Mouse (Mus musculus): ENCODE data around the gene Bmp6. TPM values are rescaled to one million over a fixed set of nuclear protein-coding genes. Genes with fewer than 3 reads are reported as not detected.

The Bmp6 gene
- total and polyA plus RNA-seq, 3 experiments: 0.05 TPM; not detected in 2

DNA sequence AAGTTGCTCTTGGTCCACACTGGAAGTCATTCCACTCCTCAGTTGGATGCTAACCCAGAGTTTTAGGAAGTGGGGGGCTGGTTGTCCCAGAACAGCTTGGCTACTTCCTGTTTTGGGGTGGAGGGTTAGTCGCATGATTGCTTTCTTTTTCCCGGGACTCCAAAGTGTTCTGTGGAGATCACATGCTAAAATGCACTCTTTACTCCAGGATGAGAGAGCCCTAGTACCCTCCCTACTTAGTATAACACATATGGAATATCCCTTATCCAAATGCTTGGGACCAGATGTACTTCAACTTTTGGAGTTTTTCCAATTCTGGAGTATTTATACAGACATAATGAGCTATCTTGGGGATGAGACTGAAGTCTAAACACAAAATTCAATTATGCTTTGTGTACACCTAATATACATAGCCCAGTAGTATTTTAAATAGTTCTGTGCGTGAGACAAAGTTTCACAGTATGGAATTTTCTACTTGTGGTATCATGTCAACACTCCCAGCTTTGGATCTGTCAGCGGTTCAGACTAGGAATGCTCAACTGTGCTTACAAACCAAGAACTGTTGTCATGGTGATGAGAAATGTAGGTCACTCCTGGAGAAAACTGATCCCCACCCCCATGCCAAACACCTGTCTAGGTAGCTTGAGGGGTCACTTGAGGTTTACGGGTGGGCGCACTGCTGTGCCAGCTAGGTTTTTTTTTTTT, 62.9 kb downstream of the Bmp6 start:
- TF ChIP-seq CTCF (IDR thresholded peaks at IDR 0.05; ENCODE audit: low read depth, low read length) (no peak), POLR2AphosphoS5 (IDR thresholded peaks at IDR 0.05; ENCODE audit: insufficient replicate concordance, low read depth, low read length) (no peak), GATA1 (IDR thresholded peaks at IDR 0.05; ENCODE audit: borderline replicate concordance, low read length) (no peak), GATA2 (IDR thresholded peaks at IDR 0.05; ENCODE audit: borderline replicate concordance, low read depth, low read length) (no peak), TAL1 (conservative IDR thresholded peaks at IDR 0.05; ENCODE audit: low read depth, low read length) (no peak)
- Histone ChIP-seq H3K9me3 (replicated peaks) (no peaks in the 10 kb centered on the region), H3K27me3 (ENCODE audit: insufficient read depth, low read length) (peaks cover 4% of the 10 kb centered on the region; the same call in 1 of the 2 replicates), H3K4me1 (ENCODE audit: insufficient read depth, low read depth, low read length) (no peaks in the 10 kb centered on the region), H3K36me3 (replicated peaks) (no peaks in the 10 kb centered on the region), H3K4me3 (ENCODE audit: low read depth, low read length) (no peak overlapping the region)
- DNase-seq (ENCODE audit: low spot score) (no peak), ATAC-seq (ENCODE audit: extremely low read depth, insufficient number of reproducible peaks, low FRiP score, poor library complexity, severe bottlenecking) (no peak)

DNA sequence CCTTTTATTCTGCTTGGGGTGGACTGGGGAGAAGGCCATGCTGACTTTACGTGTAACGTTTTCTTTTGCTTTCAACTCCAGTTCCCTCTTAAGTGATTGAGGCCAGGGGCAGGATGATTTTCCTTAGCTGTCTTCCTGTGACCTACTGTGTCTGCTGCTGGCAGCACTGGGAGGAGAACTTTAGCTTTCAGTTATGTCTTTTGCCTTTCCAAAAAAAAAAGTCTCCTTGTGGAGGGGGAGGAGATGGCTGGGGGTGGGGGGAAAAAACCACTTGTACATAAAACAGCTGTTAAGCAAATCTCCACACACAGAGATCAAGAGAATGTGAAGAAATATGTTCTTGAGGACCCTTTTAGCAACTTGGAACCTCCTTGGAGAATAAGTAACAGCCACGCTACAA, 63.7 kb downstream of the Bmp6 start:
- Histone ChIP-seq H3K4me3 (ENCODE audit: low read depth, low read length) (no peak overlapping the region), H3K27me3 (ENCODE audit: insufficient read depth, low read length) (peaks cover 4% of the 10 kb centered on the region), H3K4me1 (ENCODE audit: insufficient read depth, low read depth, low read length) (no peaks in the 10 kb centered on the region), H3K9me3 (replicated peaks) (no peaks in the 10 kb centered on the region), H3K36me3 (replicated peaks) (no peaks in the 10 kb centered on the region)
- TF ChIP-seq POLR2AphosphoS5 (IDR thresholded peaks at IDR 0.05; ENCODE audit: insufficient replicate concordance, low read depth, low read length): no peak
- TF ChIP-seq GATA1 (IDR thresholded peaks at IDR 0.05; ENCODE audit: borderline replicate concordance, low read length): no peak
- TF ChIP-seq CTCF (IDR thresholded peaks at IDR 0.05; ENCODE audit: low read depth, low read length): no peak
- no peak for TF ChIP-seq GATA2 (IDR thresholded peaks at IDR 0.05; ENCODE audit: borderline replicate concordance, low read depth, low read length)
- no peak for TF ChIP-seq TAL1 (conservative IDR thresholded peaks at IDR 0.05; ENCODE audit: low read depth, low read length)
- DNase-seq (ENCODE audit: low spot score) (no peak), ATAC-seq (ENCODE audit: extremely low read depth, insufficient number of reproducible peaks, low FRiP score, poor library complexity, severe bottlenecking) (no peak)

DNA sequence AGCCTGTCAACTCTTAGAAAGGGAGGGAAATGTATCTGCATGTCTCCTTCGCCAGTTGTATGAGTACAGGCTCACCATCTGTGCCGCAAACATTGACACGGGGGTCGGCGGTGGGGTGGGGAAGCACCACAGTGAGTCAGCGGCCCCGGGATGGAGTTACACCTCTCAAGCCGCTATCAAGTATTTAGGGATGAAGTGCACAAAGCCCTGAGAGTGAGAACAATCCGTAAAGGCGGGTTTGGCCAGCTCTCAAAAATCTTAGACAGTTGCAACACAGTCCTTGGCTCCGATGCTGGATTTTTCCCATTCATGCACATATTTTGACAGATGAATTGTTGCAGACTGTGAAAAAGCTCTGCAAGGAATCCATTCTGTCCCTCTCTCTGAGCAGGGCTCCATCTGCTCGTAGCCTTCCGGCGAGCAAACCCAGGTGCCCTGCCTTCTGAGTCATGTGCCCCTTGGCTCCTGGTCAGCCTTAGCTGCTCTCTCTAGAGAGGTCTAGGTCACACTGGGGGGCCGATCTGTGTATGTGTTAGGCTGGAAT, 65.5 kb downstream of the Bmp6 start:
- no peaks in the 10 kb centered on the region for H3K36me3 ChIP-seq (replicated peaks)
- H3K27me3 ChIP-seq (ENCODE audit: insufficient read depth, low read length): peaks cover 4% of the 10 kb centered on the region
- ATAC-seq (ENCODE audit: extremely low read depth, insufficient number of reproducible peaks, low FRiP score, poor library complexity, severe bottlenecking) (no peak), DNase-seq (ENCODE audit: low spot score) (no peak)
- no peaks in the 10 kb centered on the region for H3K4me1 ChIP-seq (ENCODE audit: insufficient read depth, low read depth, low read length)
- no peaks in the 10 kb centered on the region for H3K9me3 ChIP-seq (replicated peaks)
- TF ChIP-seq GATA2 (IDR thresholded peaks at IDR 0.05; ENCODE audit: borderline replicate concordance, low read depth, low read length): no peak
- no peak for TF ChIP-seq POLR2AphosphoS5 (IDR thresholded peaks at IDR 0.05; ENCODE audit: insufficient replicate concordance, low read depth, low read length)
- no peak for TF ChIP-seq CTCF (IDR thresholded peaks at IDR 0.05; ENCODE audit: low read depth, low read length)
- TF ChIP-seq GATA1 (IDR thresholded peaks at IDR 0.05; ENCODE audit: borderline replicate concordance, low read length): no peak
- TF ChIP-seq TAL1 (conservative IDR thresholded peaks at IDR 0.05; ENCODE audit: low read depth, low read length): no peak
- H3K4me3 ChIP-seq (ENCODE audit: low read depth, low read length): no peak overlapping the region

DNA sequence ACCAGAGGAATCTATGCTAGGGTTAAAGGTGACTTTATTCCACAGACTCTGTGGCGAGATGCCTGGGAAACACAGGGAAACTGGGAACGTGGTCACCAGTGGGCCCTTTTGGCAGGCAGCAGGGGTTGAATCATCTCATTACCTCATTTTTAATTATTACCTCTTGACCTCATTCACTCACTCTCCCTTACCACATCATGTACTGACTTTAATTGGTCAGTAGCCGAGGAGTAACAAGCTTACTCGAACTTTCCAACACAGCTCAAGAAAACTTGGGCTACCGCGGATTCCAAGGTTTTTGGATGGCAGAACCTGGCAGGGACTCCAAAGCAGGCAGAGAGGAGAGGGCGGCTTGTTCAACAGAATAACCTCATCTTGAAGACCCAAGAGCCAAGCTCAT, 74.9 kb downstream of the Bmp6 start:
- DNase-seq (ENCODE audit: low spot score): no peak
- peaks cover 4% of the 10 kb centered on the region for H3K27me3 ChIP-seq (ENCODE audit: insufficient read depth, low read length)
- TF ChIP-seq POLR2AphosphoS5 (IDR thresholded peaks at IDR 0.05; ENCODE audit: insufficient replicate concordance, low read depth, low read length): no peak
- TF ChIP-seq TAL1 (conservative IDR thresholded peaks at IDR 0.05; ENCODE audit: low read depth, low read length): no peak
- no peak for TF ChIP-seq CTCF (IDR thresholded peaks at IDR 0.05; ENCODE audit: low read depth, low read length)
- TF ChIP-seq GATA2 (IDR thresholded peaks at IDR 0.05; ENCODE audit: borderline replicate concordance, low read depth, low read length): no peak
- no peak for TF ChIP-seq GATA1 (IDR thresholded peaks at IDR 0.05; ENCODE audit: borderline replicate concordance, low read length)
- no peak overlapping the region for H3K4me3 ChIP-seq (ENCODE audit: low read depth, low read length)
- H3K4me1 ChIP-seq (ENCODE audit: insufficient read depth, low read depth, low read length): no peaks in the 10 kb centered on the region
- no peaks in the 10 kb centered on the region for H3K9me3 ChIP-seq (replicated peaks)
- H3K36me3 ChIP-seq (replicated peaks): no peaks in the 10 kb centered on the region
- no peak for ATAC-seq (ENCODE audit: extremely low read depth, insufficient number of reproducible peaks, low FRiP score, poor library complexity, severe bottlenecking)

DNA sequence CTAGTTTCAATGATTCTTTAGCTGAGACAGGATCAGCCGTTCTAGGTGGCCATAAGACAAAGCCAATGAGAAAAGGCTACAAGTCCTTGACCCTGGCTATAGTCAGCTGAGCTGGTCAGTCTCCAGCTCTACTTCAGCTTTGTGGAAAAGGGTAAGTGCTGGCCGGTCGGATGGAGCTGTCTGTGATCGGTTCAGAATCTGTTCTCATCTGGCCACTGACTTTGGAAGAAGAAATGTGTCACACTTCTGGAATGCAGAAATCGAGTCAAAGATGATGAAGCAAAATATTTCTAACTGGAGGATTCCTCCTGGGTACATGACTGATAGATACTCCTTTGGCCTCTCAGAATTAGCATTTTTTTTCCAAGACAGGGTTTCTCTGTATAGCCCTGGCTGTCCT, 77.6 kb downstream of the Bmp6 start:
- H3K27me3 ChIP-seq (ENCODE audit: insufficient read depth, low read length): peaks cover 7% of the 10 kb centered on the region; the same call in 1 of the 2 replicates
- no peaks in the 10 kb centered on the region for H3K9me3 ChIP-seq (replicated peaks)
- no peak overlapping the region for H3K4me3 ChIP-seq (ENCODE audit: low read depth, low read length)
- H3K36me3 ChIP-seq (replicated peaks): no peaks in the 10 kb centered on the region
- ATAC-seq (ENCODE audit: extremely low read depth, insufficient number of reproducible peaks, low FRiP score, poor library complexity, severe bottlenecking) (no peak), DNase-seq (ENCODE audit: low spot score) (no peak)
- no peaks in the 10 kb centered on the region for H3K4me1 ChIP-seq (ENCODE audit: insufficient read depth, low read depth, low read length)
- TF ChIP-seq GATA1 (IDR thresholded peaks at IDR 0.05; ENCODE audit: borderline replicate concordance, low read length): no peak
- no peak for TF ChIP-seq CTCF (IDR thresholded peaks at IDR 0.05; ENCODE audit: low read depth, low read length)
- no peak for TF ChIP-seq GATA2 (IDR thresholded peaks at IDR 0.05; ENCODE audit: borderline replicate concordance, low read depth, low read length)
- TF ChIP-seq TAL1 (conservative IDR thresholded peaks at IDR 0.05; ENCODE audit: low read depth, low read length): no peak
- no peak for TF ChIP-seq POLR2AphosphoS5 (IDR thresholded peaks at IDR 0.05; ENCODE audit: insufficient replicate concordance, low read depth, low read length)

DNA sequence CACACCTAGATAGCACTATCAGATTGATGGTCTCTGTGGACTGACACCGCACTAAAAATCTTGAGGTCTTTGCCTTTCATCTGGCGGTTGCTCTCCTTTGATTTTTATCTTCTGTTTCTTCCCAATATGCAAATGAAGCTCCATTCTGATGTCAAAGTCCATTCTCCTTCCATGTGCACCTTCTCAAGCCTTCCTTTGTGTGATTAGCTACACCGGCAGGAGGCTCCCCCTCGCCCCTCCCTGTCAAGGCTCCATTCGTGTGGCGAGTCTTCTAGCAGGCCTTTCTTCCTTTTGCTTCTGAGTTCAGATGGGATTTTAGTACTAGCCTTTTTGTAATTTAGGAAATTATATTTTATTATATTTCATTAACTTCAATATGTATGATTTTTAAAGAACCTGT, 80.4 kb downstream of the Bmp6 start:
- Histone ChIP-seq H3K27me3 (ENCODE audit: insufficient read depth, low read length) (peaks cover 7% of the 10 kb centered on the region; the same call in 1 of the 2 replicates), H3K9me3 (replicated peaks) (no peaks in the 10 kb centered on the region)
- DNase-seq (ENCODE audit: low spot score): no peak

More for the DNA sequence above, 80.4 kb downstream of the Bmp6 start:
- TF ChIP-seq GATA1 (IDR thresholded peaks at IDR 0.05; ENCODE audit: borderline replicate concordance, low read length) (no peak), TAL1 (conservative IDR thresholded peaks at IDR 0.05; ENCODE audit: low read depth, low read length) (no peak), POLR2AphosphoS5 (IDR thresholded peaks at IDR 0.05; ENCODE audit: insufficient replicate concordance, low read depth, low read length) (no peak), GATA2 (IDR thresholded peaks at IDR 0.05; ENCODE audit: borderline replicate concordance, low read depth, low read length) (no peak), CTCF (IDR thresholded peaks at IDR 0.05; ENCODE audit: low read depth, low read length) (no peak)
- no peaks in the 10 kb centered on the region for H3K36me3 ChIP-seq (replicated peaks)
- ATAC-seq (ENCODE audit: extremely low read depth, insufficient number of reproducible peaks, low FRiP score, poor library complexity, severe bottlenecking): no peak
- no peaks in the 10 kb centered on the region for H3K4me1 ChIP-seq (ENCODE audit: insufficient read depth, low read depth, low read length)
- H3K4me3 ChIP-seq (ENCODE audit: low read depth, low read length): no peak overlapping the region

All from G1E (cell line).